Mouse (Mus musculus) ES-E14 (cell line): ENCODE measurements around the gene Mtfmt. TPM values are rescaled to one million over a fixed set of nuclear protein-coding genes. Genes with fewer than 3 reads are reported as not detected.

ENCODE experiments used
- DNase-seq: peaks from one replicate; pipeline ENCODE4 v3.0.0-alpha.2; 2013; ENCODE audit warnings: low read depth, low spot score
- H3K27ac ChIP-seq: 2 replicates; pipeline ENCODE4 v1.5.1; 2012; ENCODE audit warnings: low read depth, mild to moderate bottlenecking, low read length, moderate library complexity, mixed read lengths; ENCODE audit not compliant: poor library complexity, insufficient read depth, severe bottlenecking
- H3K36me3 ChIP-seq: 2 replicates; pipeline ENCODE4 v1.6.1; 2012; ENCODE audit warnings: mild to moderate bottlenecking, low read length, moderate library complexity, mixed read lengths; ENCODE audit not compliant: control insufficient read depth, poor library complexity, insufficient read depth, severe bottlenecking
- H3K4me1 ChIP-seq, 2 experiments: fragments of 150-350 bp in 1 of 2; sonication (generic) in 1 of 2; 2 replicates each; pipeline ENCODE4 v1.6.1; 2012; ENCODE audit warnings: low read length in 2 of 2, mild to moderate bottlenecking in 1 of 2, mixed read lengths in 1 of 2; ENCODE audit not compliant: control insufficient read depth in 2 of 2, insufficient read depth in 2 of 2, poor library complexity in 1 of 2
- H3K4me3 ChIP-seq, 2 experiments: fragments of 150-350 bp in 1 of 2; sonication (generic) in 1 of 2; 2 replicates each; pipeline ENCODE4 v1.5.1; 2012; ENCODE audit warnings: low read length in 2 of 2, low read depth in 1 of 2, mild to moderate bottlenecking in 1 of 2, mixed read lengths in 1 of 2; ENCODE audit not compliant: insufficient read depth in 1 of 2, poor library complexity in 1 of 2, severe bottlenecking in 1 of 2
- H3K9ac ChIP-seq: 2 replicates; pipeline ENCODE4 v1.6.1; 2012; ENCODE audit warnings: low read depth, mild to moderate bottlenecking, low read length, mixed read lengths; ENCODE audit not compliant: poor library complexity, insufficient read depth, severe bottlenecking
- H3K9me3 ChIP-seq: fragments of 150-350 bp; sonication (generic); 2 replicates; pipeline ENCODE4 v1.6.1; 2012; ENCODE audit warnings: low read depth, mild to moderate bottlenecking, low read length; ENCODE audit not compliant: control insufficient read depth, insufficient read depth
- CHD2 ChIP-seq: IDR thresholded peaks from 2 replicates; pipeline ENCODE4 v1.6.1; 2014; ENCODE audit warnings: mild to moderate bottlenecking, low read depth, low read length, inconsistent platforms
- HCFC1 ChIP-seq: IDR thresholded peaks from 2 replicates; pipeline ENCODE4 v1.6.1; 2012; ENCODE audit warnings: low read length, inconsistent platforms, borderline replicate concordance; ENCODE audit not compliant: insufficient read depth
- MAFK ChIP-seq: IDR thresholded peaks from 2 replicates; pipeline ENCODE4 v1.6.1; 2014; ENCODE audit warnings: mild to moderate bottlenecking, low read depth, low read length, inconsistent platforms; ENCODE audit not compliant: insufficient read depth
- ZC3H11A ChIP-seq: IDR thresholded peaks from 2 replicates; pipeline ENCODE4 v1.6.1; 2012; ENCODE audit warnings: low read depth, mild to moderate bottlenecking, inconsistent platforms, low read length, borderline replicate concordance
- ZNF384 ChIP-seq: IDR thresholded peaks from 2 replicates; pipeline ENCODE4 v1.6.1; 2012; ENCODE audit warnings: low read depth, low read length, inconsistent platforms
- in situ Hi-C, 2 experiments: fragments of 600-800 bp; cut with MboI; formaldehyde crosslinking; loops; one replicate each; pipeline ENCODE4 v1.15.1; 2025; ENCODE audit warnings: low sequenced_read_pairs in 2 of 2, inconsistent platforms in 1 of 2; ENCODE audit not compliant: unreplicated experiment in 2 of 2
- total RNA-seq: library from RNA; depleted of rRNA; stranded (reverse); fragments of 300-350 nt; gene quantifications from 2 replicates; pipeline ENCODE4 v1.2.3, GENCODE M21; 2012

The Mtfmt gene
- total RNA-seq, 1 experiment: 9.1 TPM

DNA sequence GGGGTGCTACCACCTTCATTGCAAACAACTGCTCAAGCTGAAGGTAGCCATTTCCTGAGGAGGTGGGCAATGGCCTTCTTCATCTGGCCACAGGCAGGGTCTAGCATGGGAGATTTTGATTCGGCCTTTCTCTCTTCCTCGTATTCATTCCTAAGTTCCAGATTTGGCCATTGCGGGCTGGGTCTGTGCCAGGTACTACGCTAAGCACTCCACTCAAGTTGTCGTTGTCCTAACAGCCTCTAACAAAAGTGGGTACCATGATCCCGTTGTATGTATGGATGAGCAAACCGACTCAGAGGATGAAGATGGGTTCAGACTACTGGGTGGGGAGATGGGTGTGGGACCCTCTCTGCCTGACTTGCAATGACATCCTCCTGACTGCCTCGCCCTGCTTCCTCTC is 25.2 kb upstream of the Mtfmt start:
- DNase-seq: no peak
- no peaks in the 10 kb centered on the region for H3K36me3 ChIP-seq
- H3K27ac ChIP-seq: no peak overlapping the region
- TF ChIP-seq MAFK (no peak), ZNF384 (no peak), HCFC1 (no peak), CHD2 (no peak), ZC3H11A (no peak)
- in situ Hi-C loops: no loop called here
- no peak overlapping the region for H3K4me3 ChIP-seq
- no peaks in the 10 kb centered on the region for H3K9me3 ChIP-seq
- H3K4me1 ChIP-seq: no peaks in the 10 kb centered on the region
- no peak overlapping the region for H3K9ac ChIP-seq

DNA sequence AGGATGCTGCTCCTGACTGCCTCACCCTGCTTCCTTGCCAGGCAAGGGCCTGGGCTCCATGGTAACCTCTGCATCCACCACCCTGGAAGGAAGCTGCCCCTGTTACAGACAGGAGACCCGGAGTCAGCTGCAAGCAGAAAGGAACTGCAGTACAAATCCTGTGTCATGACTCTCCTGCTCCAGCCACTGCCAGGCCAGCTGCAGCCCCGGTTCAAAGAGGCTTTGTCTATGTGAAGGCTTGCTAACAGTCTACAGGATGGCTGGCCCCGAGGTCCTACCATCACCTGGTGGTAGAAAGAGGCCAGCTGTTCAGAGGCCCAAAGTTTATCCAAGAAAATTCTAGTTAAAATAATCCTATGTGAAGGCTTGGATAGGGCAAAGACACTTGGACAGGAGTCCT is 24.3 kb upstream of the Mtfmt start:
- Histone ChIP-seq H3K27ac (no peak overlapping the region; the same call in 1 of the 2 replicates), H3K36me3 (no peaks in the 10 kb centered on the region), H3K9ac (no peak overlapping the region), H3K9me3 (no peaks in the 10 kb centered on the region), H3K4me1 (no peaks in the 10 kb centered on the region), H3K4me3 (no peak overlapping the region)
- in situ Hi-C loops: no loop called here
- no peak for DNase-seq
- TF ChIP-seq HCFC1 (no peak), MAFK (no peak), CHD2 (no peak), ZC3H11A (no peak), ZNF384 (no peak)

DNA sequence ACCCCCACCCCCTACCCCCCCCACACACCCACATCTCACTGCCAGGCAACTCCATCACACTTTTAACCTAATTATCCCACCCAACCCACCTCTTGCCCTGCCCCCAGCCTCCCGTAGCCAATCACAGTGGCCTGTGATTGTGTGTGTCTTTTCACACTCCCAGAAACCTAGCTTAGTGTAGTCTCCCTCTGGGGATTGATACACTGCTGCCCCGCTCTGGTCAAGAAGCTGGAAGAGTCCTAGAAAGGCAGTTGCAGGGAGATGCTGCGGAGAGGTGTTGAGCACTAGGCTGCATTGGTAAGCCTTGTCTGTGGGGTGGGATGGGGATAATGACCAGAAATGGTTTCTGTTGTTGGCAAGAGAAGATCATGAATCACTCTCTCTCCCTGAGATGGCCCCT is 17.8 kb upstream of the Mtfmt start:
- TF ChIP-seq CHD2 (no peak), ZNF384 (no peak), ZC3H11A (no peak), HCFC1 (no peak), MAFK (no peak)

DNA sequence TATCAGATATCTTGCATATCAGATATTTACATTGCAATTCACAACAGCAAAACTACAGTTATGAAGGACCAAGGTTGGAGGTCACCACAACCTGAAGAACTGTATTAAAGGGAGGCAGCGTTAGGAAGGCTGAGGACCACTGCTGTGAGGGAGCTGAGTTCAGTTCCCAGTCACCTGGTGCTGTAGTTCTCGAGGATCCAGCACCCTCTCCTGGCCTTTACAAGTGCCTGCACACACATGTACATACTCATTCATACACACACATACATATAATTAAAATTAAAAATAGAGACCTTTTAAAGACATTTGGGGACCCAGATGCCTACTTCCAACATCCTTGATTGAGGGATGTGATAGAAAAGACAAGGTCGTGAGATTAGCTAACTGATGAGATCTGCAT is 15.9 kb upstream of the Mtfmt start:
- H3K4me1 ChIP-seq: peaks cover 0 to 8% of the 10 kb centered on the region in 2 experiments; a peak in 1 of 4 replicates
- no peaks in the 10 kb centered on the region for H3K9me3 ChIP-seq
- H3K9ac ChIP-seq: no peak overlapping the region
- in situ Hi-C loops: no loop called here
- no peak overlapping the region for H3K4me3 ChIP-seq
- no peaks in the 10 kb centered on the region for H3K36me3 ChIP-seq
- TF ChIP-seq MAFK: no peak
- TF ChIP-seq ZNF384: no peak
- TF ChIP-seq HCFC1: no peak
- no peak overlapping the region for H3K27ac ChIP-seq
- no peak for DNase-seq

More for the DNA sequence above, 17.8 kb upstream of the Mtfmt start:
- no peak overlapping the region for H3K4me3 ChIP-seq
- H3K9me3 ChIP-seq: no peaks in the 10 kb centered on the region
- in situ Hi-C loops: no loop called here
- H3K27ac ChIP-seq: no peak overlapping the region
- H3K36me3 ChIP-seq: no peaks in the 10 kb centered on the region
- H3K4me1 ChIP-seq: no peaks in the 10 kb centered on the region
- no peak overlapping the region for H3K9ac ChIP-seq
- DNase-seq: no peak
